Mouse (Mus musculus) thymus, adult 2 months (tissue): Measurements from ENCODE around the gene Cmas. TPM values are rescaled to one million over a fixed set of nuclear protein-coding genes. Genes with fewer than 3 reads are reported as not detected.

Source experiments
- DNase-seq: peaks from one replicate; pipeline ENCODE4 v3.0.0; 2021
- H3K27ac ChIP-seq: fragments of 200-500 bp; 2 replicates; pipeline ENCODE4 v1.5.1; 2012; ENCODE audit warnings: low read length, control low read depth; ENCODE audit not compliant: control insufficient read depth, insufficient read depth
- H3K27me3 ChIP-seq: fragments of 200-500 bp; 2 replicates; pipeline ENCODE4 v1.6.1; 2012; ENCODE audit warnings: mild to moderate bottlenecking, low read length, moderate library complexity, mixed read lengths; ENCODE audit not compliant: control insufficient read depth, insufficient read depth
- H3K36me3 ChIP-seq: fragments of 200-500 bp; 2 replicates; pipeline ENCODE4 v1.6.1; 2012; ENCODE audit warnings: mild to moderate bottlenecking, low read length, moderate library complexity; ENCODE audit not compliant: control insufficient read depth, insufficient read depth
- H3K4me1 ChIP-seq: fragments of 200-500 bp; replicated peaks from 2 replicates; pipeline ENCODE4 v1.6.1; 2012; ENCODE audit warnings: low read length; ENCODE audit not compliant: control insufficient read depth, insufficient read depth
- H3K4me3 ChIP-seq: fragments of 200-500 bp; 2 replicates; pipeline ENCODE4 v1.5.1; 2012; ENCODE audit warnings: mild to moderate bottlenecking, low read length, control low read depth, moderate library complexity; ENCODE audit not compliant: control insufficient read depth, insufficient read depth
- CTCF ChIP-seq: fragments of 200-500 bp; IDR thresholded peaks from 2 replicates; pipeline ENCODE4 v1.5.1; 2012; ENCODE audit warnings: mild to moderate bottlenecking, control low read depth, low read length, moderate library complexity, borderline replicate concordance; ENCODE audit not compliant: control insufficient read depth, poor library complexity, insufficient read depth; ENCODE audit errors: extremely low read depth
- POLR2A ChIP-seq: fragments of 200-500 bp; IDR thresholded peaks from 2 replicates; pipeline ENCODE4 v1.6.1; 2012; ENCODE audit warnings: mild to moderate bottlenecking, low read length, control low read depth, moderate library complexity; ENCODE audit not compliant: control insufficient read depth, poor library complexity, insufficient read depth; ENCODE audit errors: extremely low read depth
- WGBS: fragments of 180-500 bp; shearing (Covaris S2); methylation state at CpG from one replicate; pipeline ENCODE4 v1.1.7; 2018; 5-methylcytosine and 5-hydroxymethylcytosine counted together
- polyA plus RNA-seq: library from polyadenylated mRNA; depleted of rRNA; stranded (reverse); fragments of >200 nt; gene quantifications from 2 replicates; pipeline ENCODE4 v1.2.3, GENCODE M21; 2012

Cmas gene
- polyA plus RNA-seq, 1 experiment: 25.5 TPM

DNA sequence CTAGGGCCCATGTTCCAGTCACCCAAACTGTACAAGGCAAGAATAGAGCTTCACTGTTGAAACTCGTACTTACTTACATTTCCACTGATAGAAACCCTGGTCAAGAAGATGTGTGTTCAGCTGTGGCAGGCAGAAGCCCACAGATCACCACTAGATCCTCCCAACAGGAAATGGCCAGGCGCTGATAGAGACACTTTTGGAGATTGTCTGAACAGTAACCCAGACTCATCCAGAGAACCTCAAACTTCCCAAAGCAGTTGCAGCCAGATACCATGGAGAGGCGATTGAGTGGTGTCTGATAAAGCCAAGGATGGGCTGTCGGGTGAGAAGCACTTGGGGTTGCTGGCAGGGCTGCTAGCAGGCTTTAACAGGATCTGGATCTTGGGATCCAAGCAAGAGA is 20.4 kb downstream of the Cmas start:
- Histone ChIP-seq H3K4me3 (no peak overlapping the region), H3K4me1 (peaks cover 12% of the 10 kb centered on the region), H3K27ac (no peak overlapping the region), H3K27me3 (no peaks in the 10 kb centered on the region), H3K36me3 (peaks cover 22% of the 10 kb centered on the region)
- TF ChIP-seq CTCF (no peak), POLR2A (no peak)
- DNase-seq: no peak
- 63% methylated on average over 4 of the region's 4 CpGs for WGBS

DNA sequence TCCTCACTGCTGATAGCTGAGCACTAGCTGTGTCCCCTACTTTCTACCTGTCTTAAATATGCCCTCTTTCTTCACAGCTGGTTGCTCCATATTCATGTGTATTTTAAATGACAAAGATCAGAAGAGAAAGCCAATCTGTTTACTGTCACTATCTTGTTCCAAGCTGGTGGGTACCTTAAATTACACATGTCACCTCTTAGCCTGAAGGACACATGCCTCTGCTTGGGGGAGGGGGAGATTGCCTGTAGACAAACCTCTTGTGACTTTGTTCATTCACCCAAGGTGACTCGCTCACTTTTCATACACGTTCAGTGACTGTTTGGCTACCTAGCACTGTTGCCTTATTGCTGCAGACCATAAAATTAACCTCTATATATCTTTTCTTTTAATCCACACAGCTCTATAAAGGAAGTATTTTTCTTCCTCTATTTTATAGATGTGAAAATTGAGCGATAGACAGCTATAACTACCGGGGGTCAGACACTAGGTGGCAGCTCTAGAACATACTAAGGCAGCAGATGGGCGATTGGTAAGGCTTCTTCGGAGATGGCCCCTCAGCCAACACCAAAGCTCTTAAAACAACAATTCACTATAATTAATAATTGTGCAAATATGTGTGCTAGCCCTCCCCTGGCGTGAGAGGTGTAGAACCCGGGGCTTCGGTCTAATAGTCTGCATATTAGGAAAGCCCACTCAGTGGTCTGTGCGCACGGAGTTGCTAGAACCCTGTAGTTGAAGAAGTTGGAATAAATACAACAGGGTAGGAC is 22.7 kb downstream of the Cmas start:
- Histone ChIP-seq H3K4me1 (peaks cover 12% of the 10 kb centered on the region), H3K36me3 (peaks cover 3% of the 10 kb centered on the region; the same call in 1 of the 2 replicates), H3K4me3 (no peak overlapping the region), H3K27ac (peak overlapping the region; percentile 45; the same call in 1 of the 2 replicates), H3K27me3 (no peaks in the 10 kb centered on the region)
- peak; percentile 71 for DNase-seq
- 41% methylated on average over 11 of the region's 11 CpGs for WGBS
- TF ChIP-seq CTCF (no peak), POLR2A (no peak)

DNA sequence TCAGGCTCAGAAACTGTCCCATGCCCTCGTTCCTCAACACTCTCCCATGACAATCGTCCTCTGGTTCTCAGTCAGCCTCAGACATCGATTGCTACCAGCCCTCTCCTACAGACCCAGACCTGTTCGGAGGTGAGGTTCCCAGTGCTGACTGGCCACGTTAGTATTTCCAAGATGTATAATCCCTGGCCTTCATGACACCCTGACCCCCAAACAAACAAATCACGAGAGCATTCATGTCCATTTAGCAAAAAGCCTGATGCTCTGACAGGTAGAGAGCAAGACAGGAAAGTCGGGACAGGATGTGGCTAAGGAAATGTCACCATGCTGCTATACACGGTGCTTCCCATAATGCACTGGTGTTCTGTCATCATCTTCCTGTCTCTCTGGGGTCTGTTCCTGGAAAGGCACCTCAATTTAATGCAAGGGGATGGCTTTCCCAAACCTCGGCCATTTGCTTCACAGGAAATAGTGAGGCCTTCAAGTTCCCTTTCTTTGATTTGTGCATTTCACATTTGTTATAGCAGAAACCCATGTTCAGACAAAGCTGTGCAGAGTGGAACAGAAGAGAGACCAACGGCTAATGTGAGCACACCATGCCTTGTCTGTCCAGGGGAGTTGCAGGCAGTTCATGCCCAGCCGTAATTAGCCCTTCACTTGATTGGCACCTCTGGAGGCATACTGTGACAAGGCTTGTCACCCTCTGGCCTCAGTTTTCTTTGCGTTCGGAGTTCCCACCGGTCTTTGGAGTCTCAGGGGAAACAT is 23.5 kb downstream of the Cmas start:
- peak; percentile 53 for DNase-seq
- TF ChIP-seq CTCF: no peak
- TF ChIP-seq POLR2A: no peak
- Histone ChIP-seq H3K4me1 (peaks cover 12% of the 10 kb centered on the region), H3K4me3 (no peak overlapping the region), H3K27me3 (no peaks in the 10 kb centered on the region), H3K27ac (peak overlapping the region; percentile 45; the same call in 1 of the 2 replicates), H3K36me3 (peaks cover 1% of the 10 kb centered on the region; the same call in 1 of the 2 replicates)
- 47% methylated on average over 14 of the region's 14 CpGs for WGBS

DNA sequence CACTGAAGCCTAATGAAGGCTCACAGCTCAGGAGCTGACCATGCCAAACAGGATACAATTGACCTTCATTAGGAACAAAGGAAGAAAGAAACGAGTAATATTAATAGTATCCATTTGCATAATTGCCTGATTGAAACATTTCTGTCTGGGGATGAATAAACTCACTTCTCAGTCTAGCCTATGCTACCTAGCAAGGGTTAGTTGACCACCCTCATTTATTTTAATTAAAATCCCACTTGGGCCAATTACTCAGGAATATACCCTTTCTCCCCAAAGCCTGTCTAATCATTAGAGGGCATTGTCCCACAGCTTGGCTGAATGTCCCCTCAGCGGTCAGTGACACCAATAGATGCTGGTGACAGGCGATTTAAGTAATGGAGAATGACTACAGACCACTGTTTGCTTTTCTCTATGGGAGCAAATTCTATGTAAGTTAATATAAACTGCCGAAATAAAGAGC is 24.1 kb downstream of the Cmas start:
- Histone ChIP-seq H3K27me3 (no peaks in the 10 kb centered on the region), H3K36me3 (no peaks in the 10 kb centered on the region), H3K4me1 (peaks cover 12% of the 10 kb centered on the region), H3K4me3 (no peak overlapping the region), H3K27ac (no peak overlapping the region; the same call in 1 of the 2 replicates)
- 95% methylated on average over 4 of the region's 4 CpGs for WGBS
- no peak for TF ChIP-seq POLR2A
- TF ChIP-seq CTCF: no peak
- DNase-seq: no peak

DNA sequence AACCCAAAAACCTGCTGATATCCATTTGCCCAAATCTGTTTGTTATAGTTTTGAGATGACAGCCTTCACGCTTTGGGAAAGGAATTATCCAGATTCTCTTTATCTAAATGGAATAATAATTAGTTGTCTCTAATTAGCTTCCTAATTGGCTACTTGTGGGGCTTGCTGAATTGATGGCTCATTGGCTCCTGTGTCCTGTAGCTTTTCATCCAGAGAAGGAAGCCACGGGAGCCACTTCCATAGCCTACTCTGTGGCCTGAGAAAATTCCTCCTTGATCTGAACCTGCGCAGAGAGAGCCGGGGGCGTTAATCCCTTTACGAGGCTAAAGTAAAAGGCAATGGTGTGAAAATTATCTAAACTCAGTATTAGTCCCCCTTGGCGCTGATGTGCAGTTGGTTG is 24.8 kb downstream of the Cmas start:
- no peak overlapping the region for H3K27ac ChIP-seq
- no peak for DNase-seq
- H3K4me3 ChIP-seq: no peak overlapping the region
- H3K4me1 ChIP-seq: peaks cover 10% of the 10 kb centered on the region
- no peak for TF ChIP-seq CTCF
- no peak for TF ChIP-seq POLR2A
- H3K36me3 ChIP-seq: no peaks in the 10 kb centered on the region
- WGBS: 98% methylated on average over 7 of the region's 7 CpGs
- no peaks in the 10 kb centered on the region for H3K27me3 ChIP-seq

DNA sequence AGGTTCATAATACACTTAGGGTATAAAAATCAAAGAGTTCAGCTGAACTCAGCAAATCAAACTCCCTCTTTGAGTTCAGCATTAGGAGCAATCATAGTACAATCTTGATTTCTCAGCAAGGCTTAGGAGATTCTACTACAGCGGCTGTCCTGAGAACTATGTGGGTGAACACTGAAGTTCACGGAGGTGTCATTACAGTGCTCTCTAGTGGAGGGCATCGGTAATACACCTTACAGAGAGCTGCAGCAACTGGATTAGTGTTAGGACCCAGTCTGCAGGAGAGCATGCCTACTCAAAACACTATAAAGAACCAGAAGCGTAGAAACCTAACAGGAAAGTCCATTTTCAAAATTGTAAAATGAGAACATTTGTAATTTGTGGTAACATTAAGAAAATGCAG is 28.9 kb downstream of the Cmas start:
- TF ChIP-seq POLR2A: no peak
- no peak for TF ChIP-seq CTCF
- Histone ChIP-seq H3K27me3 (no peaks in the 10 kb centered on the region), H3K4me1 (peaks cover under 1% of the 10 kb centered on the region), H3K36me3 (no peaks in the 10 kb centered on the region), H3K4me3 (no peak overlapping the region), H3K27ac (no peak overlapping the region)
- peak; percentile 79 for DNase-seq
- 16% methylated on average over 4 of the region's 4 CpGs for WGBS
